Mouse (Mus musculus) C2C12 (cell line): ENCODE results near the gene Itpkc. TPM values are rescaled to one million over a fixed set of nuclear protein-coding genes. Genes with fewer than 3 reads are reported as not detected.
A peak's percentile ranks its signal among the peaks of the same experiment; 100 is the strongest.

Experiments used
- H3K27me3 ChIP-seq: one replicate; pipeline ENCODE4 v1.6.1; 2011; ENCODE audit not compliant: control insufficient read depth, insufficient read depth, insufficient read length
- H3K36me3 ChIP-seq: one replicate; pipeline ENCODE4 v1.6.1; 2011; ENCODE audit not compliant: control insufficient read depth, insufficient read depth
- H3K4me3 ChIP-seq: one replicate; pipeline ENCODE4 v1.5.1; 2011; ENCODE audit warnings: mild to moderate bottlenecking, control low read depth; ENCODE audit not compliant: poor library complexity, insufficient read depth, severe bottlenecking
- H3K79me2 ChIP-seq: one replicate; pipeline ENCODE4 v1.6.1; 2011; ENCODE audit not compliant: control insufficient read depth, insufficient read depth
- H3K79me3 ChIP-seq: one replicate; pipeline ENCODE4 v1.6.1; 2011; ENCODE audit warnings: low read depth, control low read depth
- H3ac ChIP-seq: one replicate; pipeline ENCODE3; 2011; ENCODE audit warnings: low read depth; ENCODE audit not compliant: control insufficient read depth, insufficient read length
- CEBPB ChIP-seq: IDR thresholded peaks from one replicate; pipeline ENCODE4 v1.6.1; 2011; ENCODE audit warnings: low read depth, mild to moderate bottlenecking, control low read depth, moderate library complexity
- CTCF ChIP-seq: IDR thresholded peaks from one replicate; pipeline ENCODE4 v1.5.1; 2011; ENCODE audit not compliant: control insufficient read depth, insufficient read depth, insufficient read length
- FOSL1 ChIP-seq: IDR thresholded peaks from one replicate; pipeline ENCODE4 v1.8.0; 2011; ENCODE audit warnings: mild to moderate bottlenecking, low read length; ENCODE audit not compliant: poor library complexity, insufficient read depth, severe bottlenecking
- MAX ChIP-seq: IDR thresholded peaks from one replicate; pipeline ENCODE4 v1.6.1; 2011; ENCODE audit warnings: mild to moderate bottlenecking, control low read depth
- MYOD1 ChIP-seq: IDR thresholded peaks from one replicate; pipeline ENCODE4 v1.6.1; 2011; ENCODE audit warnings: low read depth; ENCODE audit not compliant: control insufficient read depth, insufficient read length
- MYOG ChIP-seq: IDR thresholded peaks from one replicate; pipeline ENCODE4 v1.6.1; 2011; ENCODE audit not compliant: control insufficient read depth, insufficient read length; ENCODE audit errors: extremely low read depth
- USF1 ChIP-seq: IDR thresholded peaks from one replicate; pipeline ENCODE4 v1.6.1; 2011; ENCODE audit warnings: low read depth, mild to moderate bottlenecking, control low read depth, moderate library complexity
- polyA plus RNA-seq: library from polyadenylated mRNA; unstranded; fragments of >200 nt; fragmentation: generic; extraction: Trizol; gene quantifications from one replicate; pipeline ENCODE4 v1.2.1, GENCODE M21; 2012; ENCODE audit warnings: missing spikeins

Gene Itpkc
- polyA plus RNA-seq, 1 experiment: 5.7 TPM

DNA sequence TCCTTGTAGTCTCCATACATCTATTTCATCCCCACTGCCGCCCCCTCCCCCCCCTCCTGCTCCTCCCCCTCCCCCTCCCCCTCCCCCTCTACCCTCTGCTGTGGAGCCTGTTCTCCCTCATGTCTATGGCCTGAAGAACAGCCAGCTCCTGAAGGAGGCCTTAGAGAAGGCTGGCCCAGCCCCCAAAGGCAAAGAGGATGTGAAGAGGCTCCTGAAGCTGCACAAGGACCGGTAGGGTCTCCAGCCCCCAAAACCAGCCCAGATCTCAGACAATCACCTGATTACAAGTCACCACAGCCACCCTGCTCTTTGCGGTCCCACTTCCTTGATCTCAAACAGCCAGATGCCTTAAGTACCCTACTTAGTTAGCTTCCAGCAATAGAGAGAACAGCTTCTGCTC is 31.3 kb downstream of the Itpkc start:
- H3K27me3 ChIP-seq: no peaks in the 10 kb centered on the region
- H3K79me2 ChIP-seq: peaks cover 38% of the 10 kb centered on the region
- H3K79me3 ChIP-seq: peaks cover 33% of the 10 kb centered on the region
- H3K36me3 ChIP-seq: peaks cover 23% of the 10 kb centered on the region
- H3K4me3 ChIP-seq: no peak overlapping the region
- TF ChIP-seq MYOG (no peak), MAX (no peak), FOSL1 (no peak)
- H3ac ChIP-seq: no peak overlapping the region

DNA sequence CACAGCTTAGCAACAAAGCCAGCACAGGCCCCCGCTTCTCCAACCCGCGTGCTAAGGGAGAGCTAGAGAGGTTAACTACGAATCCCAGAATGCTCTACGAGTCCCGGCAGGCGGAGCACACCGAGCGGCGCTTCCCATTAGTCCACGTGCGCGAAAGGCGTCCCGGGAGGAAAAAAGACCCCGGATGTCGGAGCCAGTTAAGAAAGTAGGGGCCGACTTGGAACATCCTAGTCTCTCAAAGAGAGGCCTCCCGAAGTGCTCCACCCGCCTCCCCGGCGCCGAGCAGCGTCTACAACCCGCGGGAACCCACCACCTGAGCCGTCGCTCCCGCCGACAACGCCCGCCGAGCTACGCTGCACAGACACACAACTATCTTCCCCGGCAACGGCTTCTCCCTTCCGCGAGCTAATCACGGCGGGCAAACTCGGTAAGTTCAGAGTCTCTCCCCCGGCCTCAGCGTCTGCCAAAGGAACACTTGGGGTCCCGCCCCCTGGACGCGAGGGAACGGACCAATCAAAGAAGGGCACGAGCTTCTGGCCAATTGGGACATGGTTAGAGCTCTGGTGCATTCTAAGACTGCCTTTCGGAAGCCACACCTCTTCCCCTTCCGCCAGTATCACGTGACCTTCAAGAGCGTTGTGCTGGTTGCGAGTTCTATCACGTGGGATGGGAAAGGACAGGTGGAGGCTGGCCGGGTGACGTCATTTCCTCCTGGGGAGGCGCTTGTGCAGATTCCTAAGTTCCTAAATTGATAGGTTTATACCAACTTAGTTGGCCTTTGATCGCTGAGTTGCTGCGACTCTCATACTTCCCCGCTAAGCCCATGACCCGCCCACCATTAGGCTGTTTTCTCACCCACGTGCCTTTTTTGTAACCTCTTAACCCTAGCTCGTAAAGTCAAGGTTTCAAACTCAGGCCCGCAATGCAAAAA is 32.5 kb downstream of the Itpkc start, which contains the start of the genes BC024978 and Snrpa:
Gene BC024978, plus strand, starts transcription at position 101 of the 931 bp plus-strand sequence.
Gene Snrpa, minus strand, starts transcription at position 591 of the 931 bp plus-strand sequence.
- no peaks in the 10 kb centered on the region for H3K27me3 ChIP-seq
- peaks cover 50% of the 10 kb centered on the region for H3K79me2 ChIP-seq
- peak within 1 kb of the TSS; percentile 88 for H3ac ChIP-seq
- TF ChIP-seq MYOD1 (peak; percentile 85), CTCF (no peak), USF1 (peak; percentile 99), MYOG (no peak), FOSL1 (no peak), MAX (peak; percentile 87)
- H3K79me3 ChIP-seq: peaks cover 43% of the 10 kb centered on the region
- peaks cover 35% of the 10 kb centered on the region for H3K36me3 ChIP-seq
- H3K4me3 ChIP-seq: peak within 1 kb of the TSS; percentile 78

DNA sequence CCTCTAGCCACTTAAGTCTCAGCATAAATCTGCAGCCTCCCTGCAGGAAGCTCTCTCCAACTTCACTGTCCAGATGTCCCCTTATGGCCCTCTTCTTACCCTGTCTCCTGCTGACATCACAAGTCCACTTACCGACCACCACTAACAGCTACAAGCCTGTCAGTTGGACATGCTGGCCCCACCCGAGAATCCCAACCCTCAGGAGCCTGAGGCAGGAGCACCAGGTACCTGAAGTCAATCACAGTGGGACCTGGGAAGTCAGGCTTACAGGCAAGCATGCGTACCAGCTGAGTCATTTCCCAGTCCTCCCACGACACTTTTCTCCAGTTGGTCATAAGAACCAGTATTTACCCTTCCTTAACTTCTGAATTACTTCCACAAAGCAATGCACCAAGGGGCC is 34.7 kb downstream of the Itpkc start:
- no peak for TF ChIP-seq USF1
- no peak for TF ChIP-seq FOSL1
- no peak for TF ChIP-seq CTCF
- no peak for TF ChIP-seq MYOD1
- TF ChIP-seq CEBPB: no peak
- TF ChIP-seq MAX: no peak
- no peak for TF ChIP-seq MYOG
- Histone ChIP-seq H3K79me3 (peaks cover 53% of the 10 kb centered on the region), H3K79me2 (peaks cover 66% of the 10 kb centered on the region), H3K4me3 (no peak overlapping the region), H3ac (no peak overlapping the region), H3K27me3 (no peaks in the 10 kb centered on the region), H3K36me3 (peaks cover 49% of the 10 kb centered on the region)

- Histone ChIP-seq H3K79me3 (peaks cover 53% of the 10 kb centered on the region), H3K36me3 (peaks cover 61% of the 10 kb centered on the region), H3K4me3 (no peak overlapping the region), H3ac (no peak overlapping the region), H3K27me3 (no peaks in the 10 kb centered on the region), H3K79me2 (peaks cover 66% of the 10 kb centered on the region)
- TF ChIP-seq CEBPB (no peak), MAX (no peak), MYOG (no peak), MYOD1 (no peak), USF1 (no peak), FOSL1 (no peak), CTCF (no peak)
Observed at GRCm38 (mm10) chr7:27192434-27192833, 36.0 kb downstream of the Itpkc start.

DNA sequence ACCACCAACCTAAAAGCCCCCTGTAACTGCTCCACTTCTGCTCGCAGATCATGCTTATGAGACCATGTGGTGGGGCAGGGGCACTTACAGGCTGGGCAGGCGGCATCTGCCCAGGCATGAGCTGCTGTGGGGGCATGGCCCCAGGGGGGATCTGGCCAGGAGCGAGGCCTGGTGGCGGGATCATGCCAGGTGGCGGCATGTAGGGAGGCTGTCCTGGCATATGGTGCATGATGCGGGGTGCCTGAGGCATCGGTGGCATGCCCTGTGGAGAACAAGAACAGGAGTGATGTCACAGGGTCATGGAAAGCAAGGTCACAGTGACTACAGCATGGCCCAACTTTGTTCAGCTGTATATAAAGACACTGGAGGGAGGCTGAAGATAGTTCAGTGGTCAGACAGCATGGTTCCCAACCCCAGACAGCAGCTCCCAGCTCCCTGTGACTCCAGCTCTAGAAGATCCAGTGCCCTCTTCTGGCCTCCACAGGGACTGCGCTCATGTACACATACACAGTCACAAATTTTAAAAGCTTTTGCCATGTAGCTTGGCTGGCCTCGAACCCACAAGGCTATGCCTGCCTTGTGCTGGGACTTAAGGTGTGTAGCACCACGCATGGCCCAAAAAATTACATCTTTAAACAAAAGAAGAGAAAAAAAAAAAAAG is 39.1 kb downstream of the Itpkc start:
- Histone ChIP-seq H3K79me3 (peaks cover 42% of the 10 kb centered on the region), H3ac (no peak overlapping the region), H3K79me2 (peaks cover 51% of the 10 kb centered on the region), H3K4me3 (no peak overlapping the region), H3K36me3 (peaks cover 85% of the 10 kb centered on the region), H3K27me3 (no peaks in the 10 kb centered on the region)
- TF ChIP-seq CTCF: no peak
- no peak for TF ChIP-seq FOSL1
- TF ChIP-seq CEBPB: no peak
- no peak for TF ChIP-seq MYOD1
- no peak for TF ChIP-seq MYOG
- TF ChIP-seq MAX: no peak

DNA sequence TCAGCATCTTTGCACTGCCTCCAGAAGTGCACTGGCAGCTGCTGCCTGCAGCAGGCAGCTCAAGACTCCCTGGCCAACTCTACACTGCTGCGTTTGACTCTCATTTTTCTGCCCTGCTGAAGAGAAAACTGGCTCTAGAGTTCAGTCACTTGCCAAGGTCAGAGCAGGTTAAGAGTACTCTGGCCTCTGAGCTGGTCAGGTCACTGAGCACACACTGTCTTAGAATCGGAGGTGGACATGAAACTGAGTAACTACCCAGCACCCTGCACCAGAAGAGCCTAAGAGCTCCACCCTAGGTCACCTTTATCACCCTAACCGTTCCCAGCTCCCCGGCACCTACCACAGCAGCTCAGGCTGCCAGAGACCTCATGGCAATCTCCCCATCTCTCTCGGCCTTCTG is 42.5 kb downstream of the Itpkc start:
- H3K36me3 ChIP-seq: peaks cover 57% of the 10 kb centered on the region
- TF ChIP-seq USF1 (no peak), CEBPB (no peak), MYOG (no peak), MAX (no peak), MYOD1 (no peak), CTCF (no peak), FOSL1 (no peak)
- no peak overlapping the region for H3K4me3 ChIP-seq
- H3K27me3 ChIP-seq: no peaks in the 10 kb centered on the region
- H3K79me3 ChIP-seq: peaks cover 10% of the 10 kb centered on the region
- peaks cover 17% of the 10 kb centered on the region for H3K79me2 ChIP-seq
- H3ac ChIP-seq: no peak overlapping the region
